Mouse (Mus musculus) forebrain, embryonic 13.5 days (tissue): ENCODE results near the gene Mov10l1. TPM values are rescaled to one million over a fixed set of nuclear protein-coding genes. Genes with fewer than 3 reads are reported as not detected.

ENCODE experiments used
- ATAC-seq: fragments of 200-750 bp; cut with Nextera tagmentation; 2 replicates; pipeline ENCODE4 v1.8.0; 2017
- H3K27ac ChIP-seq: fragments of 300-500 bp; sonication (generic); 2 replicates; pipeline ENCODE4 v1.5.1; 2015; ENCODE audit warnings: inconsistent platforms, mild to moderate bottlenecking, moderate library complexity
- H3K27me3 ChIP-seq: fragments of 300-500 bp; sonication (generic); 2 replicates; pipeline ENCODE4 v1.6.1; 2015; ENCODE audit warnings: mild to moderate bottlenecking, inconsistent platforms
- H3K36me3 ChIP-seq: fragments of 300-500 bp; sonication (generic); 2 replicates; pipeline ENCODE4 v1.6.1; 2015; ENCODE audit warnings: mild to moderate bottlenecking, inconsistent platforms; ENCODE audit not compliant: poor library complexity, severe bottlenecking
- H3K4me1 ChIP-seq: fragments of 300-500 bp; sonication (generic); 2 replicates; pipeline ENCODE4 v1.6.1; 2015; ENCODE audit warnings: inconsistent platforms
- H3K4me2 ChIP-seq: fragments of 300-500 bp; sonication (generic); 2 replicates; pipeline ENCODE4 v1.6.1; 2015; ENCODE audit warnings: inconsistent platforms, mild to moderate bottlenecking, moderate library complexity
- H3K4me3 ChIP-seq: fragments of 300-500 bp; sonication (generic); 2 replicates; pipeline ENCODE4 v1.5.1; 2015; ENCODE audit warnings: mild to moderate bottlenecking, inconsistent platforms
- H3K9ac ChIP-seq: fragments of 300-500 bp; sonication (generic); 2 replicates; pipeline ENCODE4 v1.6.1; 2015; ENCODE audit warnings: mild to moderate bottlenecking, inconsistent platforms
- H3K9me3 ChIP-seq: fragments of 300-500 bp; sonication (generic); replicated peaks from 2 replicates; pipeline ENCODE4 v1.6.1; 2016; ENCODE audit warnings: inconsistent platforms
- WGBS: fragments of 180-500 bp; shearing (Covaris S2); methylation state at CpG from one replicate; pipeline ENCODE4 v1.1.7; 2015; 5-methylcytosine and 5-hydroxymethylcytosine counted together
- polyA plus RNA-seq: library from polyadenylated mRNA; unstranded; fragments of >200 nt; fragmentation: Nextera tagmentation; extraction: Ambion mirVana; gene quantifications from 2 replicates; pipeline ENCODE4 v1.2.1, GENCODE M21; 2015

The Mov10l1 gene
- polyA plus RNA-seq, 1 experiment from 2014 or later, result not detected

DNA sequence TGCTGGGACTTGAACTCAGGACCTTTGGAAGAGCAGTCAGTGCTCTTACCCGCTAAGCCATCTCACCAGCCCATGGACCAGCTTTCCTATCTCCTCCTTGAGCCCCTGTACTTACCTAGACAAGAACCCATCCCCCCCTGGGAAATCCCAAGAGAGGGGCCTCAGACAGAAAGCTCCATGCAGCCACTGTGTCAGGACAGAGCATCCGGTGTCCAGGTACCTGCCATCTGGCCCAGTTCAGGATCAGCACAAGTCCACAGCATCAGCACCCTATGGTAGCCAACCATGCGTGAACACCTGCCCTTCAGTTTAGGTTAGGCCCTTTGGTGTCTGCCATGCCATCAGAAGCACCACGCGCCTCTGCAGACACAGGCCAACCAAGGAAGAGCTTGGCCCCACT lies 82.2 kb downstream of the Mov10l1 start:
- no peak overlapping the region for H3K27ac ChIP-seq
- no peak overlapping the region for H3K4me3 ChIP-seq

GRCm38 (mm10) chr15:89067609-89068008 lies 84.9 kb downstream of the Mov10l1 start:
- no peak for ATAC-seq
- Histone ChIP-seq H3K4me2 (0 out of 2 replicates have a peak overlapping the region, but pooled peaks have one; percentile 5), H3K27me3 (peaks cover 32% of the 10 kb centered on the region), H3K4me3 (no peak overlapping the region), H3K36me3 (peaks cover 14% of the 10 kb centered on the region; the same call in 1 of the 2 replicates), H3K4me1 (no peaks in the 10 kb centered on the region), H3K27ac (no peak overlapping the region), H3K9ac (no peak overlapping the region), H3K9me3 (no peaks in the 10 kb centered on the region)
- 44% methylated on average over 35 of the region's 35 CpGs for WGBS

More for the DNA sequence above, 82.2 kb downstream of the Mov10l1 start:
- Histone ChIP-seq H3K36me3 (peaks cover 13% of the 10 kb centered on the region; the same call in 1 of the 2 replicates), H3K4me2 (no peak overlapping the region), H3K27me3 (peaks cover 32% of the 10 kb centered on the region), H3K4me1 (peaks cover 9% of the 10 kb centered on the region), H3K9me3 (no peaks in the 10 kb centered on the region), H3K9ac (no peak overlapping the region)
- no peak for ATAC-seq
- 91% methylated on average over 5 of the region's 5 CpGs for WGBS

- no peaks in the 10 kb centered on the region for H3K9me3 ChIP-seq
- peaks cover 14% of the 10 kb centered on the region; the same call in 1 of the 2 replicates for H3K36me3 ChIP-seq
- H3K27me3 ChIP-seq, result peaks cover 32% of the 10 kb centered on the region
- no peak overlapping the region for H3K27ac ChIP-seq
- no peak overlapping the region for H3K4me2 ChIP-seq
- ATAC-seq, result no peak
- H3K4me1 ChIP-seq, result no peaks in the 10 kb centered on the region
- H3K9ac ChIP-seq, result no peak overlapping the region
- 58% methylated on average over 26 of the region's 26 CpGs for WGBS
- H3K4me3 ChIP-seq, result no peak overlapping the region
Observed at GRCm38 (mm10) chr15:89068226-89068625, 85.5 kb downstream of the Mov10l1 start.

DNA sequence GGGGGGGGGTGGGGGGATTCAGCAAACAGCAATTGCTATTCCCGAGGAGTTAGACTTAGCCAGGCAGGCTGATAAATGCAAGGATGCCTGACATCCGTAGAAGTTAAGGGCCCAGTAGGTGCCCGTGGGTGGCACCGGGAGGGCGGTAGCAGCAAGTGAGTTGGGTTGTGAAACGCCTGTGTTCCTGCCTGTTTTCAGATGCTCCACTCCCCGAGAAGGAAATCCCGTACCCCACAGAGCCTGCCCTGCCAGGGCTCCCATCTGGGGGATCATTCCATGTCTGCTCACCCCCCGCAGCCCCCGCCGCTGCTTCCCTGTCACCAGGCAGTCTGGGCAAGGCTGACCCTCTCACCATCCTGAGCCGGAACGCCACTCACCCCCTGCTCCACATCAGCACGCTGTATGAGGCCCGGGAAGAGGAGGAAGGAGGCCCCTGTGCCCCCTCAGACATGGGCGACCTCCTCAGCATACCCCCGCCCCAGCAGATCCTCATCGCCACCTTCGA lies 86.7 kb downstream of the Mov10l1 start:
- 81% methylated on average over 19 of the region's 19 CpGs for WGBS
- Histone ChIP-seq H3K4me3 (no peak overlapping the region), H3K27me3 (peaks cover 32% of the 10 kb centered on the region), H3K9me3 (no peaks in the 10 kb centered on the region), H3K4me1 (no peaks in the 10 kb centered on the region), H3K36me3 (peaks cover 14% of the 10 kb centered on the region; the same call in 1 of the 2 replicates), H3K4me2 (no peak overlapping the region), H3K27ac (no peak overlapping the region), H3K9ac (no peak overlapping the region)
- ATAC-seq, result no peak

DNA sequence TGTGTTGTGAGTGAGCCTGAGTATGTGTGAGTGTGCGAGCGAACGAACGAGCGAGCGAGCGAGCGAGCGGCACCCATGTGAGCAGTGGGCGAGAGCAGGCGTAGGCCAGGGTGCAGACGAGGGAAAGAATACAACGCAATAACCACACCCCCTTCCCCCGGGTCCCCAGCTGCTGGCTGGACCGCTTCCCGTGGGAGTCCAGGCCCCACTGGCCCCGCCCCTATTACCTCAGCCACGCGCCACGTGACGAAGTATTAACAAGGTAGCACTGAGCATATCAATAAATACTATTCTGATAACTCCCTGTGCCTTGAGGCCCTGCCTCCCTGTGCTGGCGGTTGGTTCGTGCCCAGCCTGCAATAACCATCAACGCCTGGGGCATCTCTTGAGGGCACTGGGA lies 87.9 kb downstream of the Mov10l1 start:
- peaks cover 32% of the 10 kb centered on the region for H3K27me3 ChIP-seq
- no peak for ATAC-seq

DNA sequence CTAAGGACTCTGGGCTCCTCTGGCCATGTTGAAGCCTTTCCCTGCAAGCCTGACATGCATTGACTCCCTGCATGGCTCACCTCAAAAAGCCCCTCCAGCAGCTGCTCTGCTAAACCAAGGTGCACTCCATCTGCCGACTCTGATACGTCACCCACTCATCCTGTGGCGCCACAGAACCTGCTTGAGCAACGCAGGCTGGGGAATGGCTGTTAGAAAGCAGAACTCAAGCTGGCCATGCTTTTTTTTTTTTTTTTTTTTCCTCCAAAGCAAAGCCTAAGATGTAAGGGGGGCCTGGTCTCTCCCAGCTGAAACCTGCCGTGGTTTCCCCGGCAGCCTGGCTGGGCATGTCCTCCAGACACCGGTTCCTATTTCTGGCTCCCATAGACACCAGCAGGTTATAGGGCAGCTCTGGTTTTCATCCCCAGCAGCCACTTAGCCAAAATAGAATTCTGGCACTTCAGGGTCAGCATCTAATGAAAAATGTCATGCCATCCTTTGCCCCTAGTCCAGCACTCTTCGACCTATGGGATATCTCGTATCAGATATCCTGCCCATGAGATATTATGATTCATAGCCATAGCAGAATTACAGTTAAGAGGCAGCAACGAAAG lies 91.4 kb downstream of the Mov10l1 start:
- no peak overlapping the region for H3K4me3 ChIP-seq
- ATAC-seq, result no peak
- no peak overlapping the region for H3K9ac ChIP-seq

More for the DNA sequence above, 87.9 kb downstream of the Mov10l1 start:
- WGBS, result 76% methylated on average over 24 of the region's 24 CpGs
- Histone ChIP-seq H3K9me3 (no peaks in the 10 kb centered on the region), H3K36me3 (peaks cover 14% of the 10 kb centered on the region; the same call in 1 of the 2 replicates), H3K9ac (no peak overlapping the region), H3K4me2 (no peak overlapping the region), H3K4me1 (peaks cover 10% of the 10 kb centered on the region), H3K4me3 (no peak overlapping the region), H3K27ac (no peak overlapping the region)

DNA sequence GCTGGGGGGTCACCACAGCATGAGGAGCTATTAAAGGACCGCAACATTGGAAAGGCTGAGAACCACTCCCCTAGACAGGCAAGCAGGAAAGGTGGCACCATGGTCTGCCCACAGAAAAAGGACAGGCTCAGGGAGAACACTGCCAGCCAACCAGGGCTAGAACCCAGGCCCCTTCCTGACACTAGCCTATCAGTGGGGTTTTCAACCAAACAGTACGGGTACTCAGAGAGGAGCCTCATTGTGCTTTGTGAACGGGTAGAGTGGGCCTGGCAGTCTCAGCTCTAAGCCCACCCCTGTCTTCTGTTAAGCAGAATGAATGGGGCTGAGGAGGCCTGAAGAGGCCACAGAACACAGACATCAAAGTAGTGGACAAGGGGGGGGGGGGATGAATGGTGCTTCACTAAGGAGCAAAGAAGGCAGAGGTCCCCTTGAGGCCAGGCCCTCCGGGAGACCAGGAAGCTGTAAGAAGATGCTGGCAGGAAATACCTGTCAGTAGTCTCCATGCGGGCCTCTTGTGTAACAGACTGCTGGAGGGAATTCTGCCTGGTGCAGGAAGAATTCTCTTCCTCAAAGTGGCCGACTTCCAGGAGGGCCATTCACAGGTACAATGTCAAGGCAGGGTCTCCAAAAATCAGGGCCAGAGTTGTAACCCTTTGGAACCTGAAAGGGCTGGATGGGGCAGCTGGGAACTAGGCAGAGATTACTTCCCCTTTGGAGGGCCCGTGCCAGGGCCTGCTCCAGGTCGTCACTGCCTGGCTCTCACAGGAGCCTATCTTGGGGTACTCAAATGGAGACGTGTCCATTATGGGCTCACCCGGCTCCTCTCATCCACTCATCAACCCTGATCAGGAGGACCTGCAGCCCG lies 92.1 kb downstream of the Mov10l1 start, which contains the start of gene Trabd:
TSS of gene Trabd (plus strand) at position 512 of the 865 bp plus-strand sequence.
- Histone ChIP-seq H3K4me3 (peak within 1 kb of the TSS; percentile 74), H3K36me3 (peaks cover 3% of the 10 kb centered on the region; the same call in 1 of the 2 replicates), H3K4me2 (peak within 1 kb of the TSS; percentile 91), H3K9me3 (no peaks in the 10 kb centered on the region), H3K27me3 (no peaks in the 10 kb centered on the region), H3K9ac (peak within 1 kb of the TSS; percentile 90), H3K4me1 (peaks cover 34% of the 10 kb centered on the region), H3K27ac (peak within 1 kb of the TSS; percentile 76)
- WGBS, result 20% methylated on average over 11 of the region's 11 CpGs
- no peak for ATAC-seq

More for the DNA sequence above, 91.4 kb downstream of the Mov10l1 start:
- Histone ChIP-seq H3K36me3 (peaks cover 5% of the 10 kb centered on the region; the same call in 1 of the 2 replicates), H3K27me3 (peaks cover under 1% of the 10 kb centered on the region; the same call in 1 of the 2 replicates), H3K4me2 (no peak overlapping the region), H3K9me3 (no peaks in the 10 kb centered on the region), H3K4me1 (peaks cover 34% of the 10 kb centered on the region), H3K27ac (no peak overlapping the region)
- WGBS, result 86% methylated on average over 10 of the region's 10 CpGs

DNA sequence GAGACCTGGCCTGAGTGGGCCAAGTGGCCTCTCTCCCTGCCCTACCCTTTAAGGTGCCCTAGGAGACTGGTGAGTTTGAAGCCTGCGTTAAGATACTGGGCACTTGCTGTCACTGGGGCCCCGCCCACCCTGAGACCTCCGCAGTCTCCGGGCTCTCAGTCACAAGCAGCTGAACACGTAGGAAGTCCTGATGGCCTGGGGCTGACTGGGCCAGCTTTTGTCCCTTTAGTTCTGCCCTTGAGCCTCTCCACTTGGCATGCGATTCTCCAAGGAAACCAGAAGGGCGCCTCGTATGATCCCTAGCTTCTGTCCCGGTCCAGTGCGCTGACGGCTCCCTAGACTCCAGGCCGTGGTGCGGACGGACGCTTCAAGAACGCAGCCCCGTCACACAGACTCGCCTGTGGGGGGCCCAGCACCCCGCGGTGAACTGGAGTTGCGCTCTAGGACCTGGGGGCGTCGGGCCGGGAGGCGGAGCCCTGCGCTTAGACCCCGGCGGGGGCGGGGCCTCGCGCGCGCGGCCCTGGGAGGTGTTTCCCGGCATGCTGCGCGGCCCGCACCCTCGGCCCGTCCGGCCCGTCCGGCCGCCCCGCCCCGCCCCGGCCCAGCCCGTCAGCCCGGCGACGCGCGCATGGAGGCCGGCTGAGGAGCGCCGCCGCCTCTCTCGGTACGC lies 92.9 kb downstream of the Mov10l1 start:
- peak; percentile 91 for ATAC-seq
- under 1% methylated on average over 58 of the region's 59 CpGs for WGBS

DNA sequence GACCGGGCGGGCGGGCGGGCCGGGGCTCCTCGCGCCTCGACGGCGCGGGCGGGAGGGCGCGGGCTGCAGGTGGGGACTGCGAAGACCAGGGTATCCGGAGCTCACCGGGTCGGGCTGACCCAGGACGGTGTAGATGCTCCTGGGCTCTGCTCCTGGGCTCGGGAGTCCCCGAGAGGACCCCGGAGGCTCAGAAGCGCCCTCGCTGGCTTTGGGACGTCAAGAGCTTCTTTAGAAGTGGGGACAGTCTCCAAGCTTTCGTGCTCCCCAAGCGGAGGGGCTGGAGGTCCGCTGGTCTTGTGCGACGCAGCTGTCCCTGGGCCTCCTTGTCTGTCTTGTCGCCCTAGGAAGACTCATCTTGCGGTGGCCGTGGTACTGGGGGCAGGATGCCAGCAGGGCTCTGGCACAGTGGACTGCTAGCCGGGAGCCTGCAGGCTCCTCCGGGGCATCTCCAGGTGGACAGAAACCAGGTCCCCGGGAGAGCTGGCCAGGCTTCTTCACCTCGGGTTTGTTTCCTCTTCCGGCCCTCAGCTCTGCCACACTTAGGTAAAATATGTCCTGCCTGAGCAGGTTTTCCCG lies 93.5 kb downstream of the Mov10l1 start:
- H3K4me2 ChIP-seq, result peak overlapping the region; percentile 91
- WGBS, result under 1% methylated on average over 37 of the region's 39 CpGs
- H3K27ac ChIP-seq, result peak overlapping the region; percentile 76
- ATAC-seq, result peak; percentile 77; the same call in 1 of the 2 replicates
- H3K36me3 ChIP-seq, result peaks cover 11% of the 10 kb centered on the region
- H3K9ac ChIP-seq, result peak overlapping the region; percentile 90
- H3K4me1 ChIP-seq, result peaks cover 34% of the 10 kb centered on the region
- no peaks in the 10 kb centered on the region for H3K27me3 ChIP-seq
- no peaks in the 10 kb centered on the region for H3K9me3 ChIP-seq
- H3K4me3 ChIP-seq, result peak overlapping the region; percentile 74

More for the DNA sequence above, 92.9 kb downstream of the Mov10l1 start:
- Histone ChIP-seq H3K9ac (peak overlapping the region; percentile 90), H3K4me3 (peak overlapping the region; percentile 74), H3K27ac (peak overlapping the region; percentile 76), H3K27me3 (no peaks in the 10 kb centered on the region), H3K9me3 (no peaks in the 10 kb centered on the region), H3K4me2 (peak overlapping the region; percentile 91), H3K36me3 (0 out of 2 replicates have a peak, but pooled peaks cover 5% of the 10 kb centered on the region), H3K4me1 (peaks cover 34% of the 10 kb centered on the region)

DNA sequence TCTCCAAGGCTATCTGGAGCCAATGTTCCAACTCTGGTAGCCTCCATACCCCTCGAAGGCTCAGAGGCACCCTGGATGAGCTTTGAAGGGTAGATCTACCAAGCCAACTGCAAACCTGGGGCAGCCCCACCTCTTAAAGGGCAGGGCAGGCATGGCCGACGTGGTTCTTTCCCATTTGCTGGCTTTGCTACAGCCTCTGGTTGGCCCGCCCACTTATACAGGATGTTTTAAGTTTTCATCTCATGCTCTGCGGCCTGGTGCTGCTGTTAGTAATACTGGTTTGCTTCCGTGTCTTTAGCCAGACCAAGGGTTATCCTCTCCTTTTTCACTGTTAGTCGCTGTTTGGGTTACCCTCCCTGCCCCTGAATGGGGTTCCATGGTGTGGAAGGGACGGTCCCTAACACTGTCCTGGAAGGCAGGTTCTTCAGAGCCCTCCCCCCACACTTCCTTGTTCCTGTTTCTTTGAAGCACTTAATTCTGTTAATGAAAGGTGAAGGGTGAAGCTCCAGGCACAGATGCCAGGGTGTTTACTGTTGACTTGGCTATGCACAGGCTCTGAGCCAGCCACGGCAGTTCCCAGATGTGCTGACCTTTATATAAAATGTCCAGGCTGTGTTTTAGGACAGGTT lies 95.6 kb downstream of the Mov10l1 start:
- peaks cover 34% of the 10 kb centered on the region for H3K4me1 ChIP-seq
- H3K9ac ChIP-seq, result peak overlapping the region; percentile 90

GRCm38 (mm10) chr15:89083906-89084305 lies 101.2 kb downstream of the Mov10l1 start:
- Histone ChIP-seq H3K9me3 (no peaks in the 10 kb centered on the region), H3K4me3 (no peak overlapping the region), H3K4me2 (no peak overlapping the region), H3K27ac (no peak overlapping the region), H3K9ac (no peak overlapping the region), H3K4me1 (peaks cover 9% of the 10 kb centered on the region), H3K27me3 (no peaks in the 10 kb centered on the region), H3K36me3 (peaks cover 70% of the 10 kb centered on the region)
- no peak for ATAC-seq
- 97% methylated on average over 1 of the region's 1 CpGs for WGBS

More for the DNA sequence above, 95.6 kb downstream of the Mov10l1 start:
- Histone ChIP-seq H3K9me3 (no peaks in the 10 kb centered on the region), H3K27me3 (no peaks in the 10 kb centered on the region), H3K4me2 (peak overlapping the region; percentile 91), H3K4me3 (no peak overlapping the region), H3K27ac (no peak overlapping the region), H3K36me3 (peaks cover 31% of the 10 kb centered on the region)
- WGBS, result 83% methylated on average over 9 of the region's 9 CpGs
- ATAC-seq, result no peak
